Mouse (Mus musculus): ENCODE results near the gene Ntm. TPM values are rescaled to one million over a fixed set of nuclear protein-coding genes. Genes with fewer than 3 reads are reported as not detected.

Gene Ntm
- polyA plus RNA-seq, 1 experiment: 5.4 TPM

GRCm38 (mm10) chr9:29823716-29824115 is 139.2 kb downstream of the Ntm start:
- no peak overlapping the region for H3K27ac ChIP-seq (ENCODE audit: control insufficient read depth, insufficient read depth, low read depth, low read length)
- H3K4me1 ChIP-seq (ENCODE audit: control insufficient read depth, insufficient read depth, low read length): no peaks in the 10 kb centered on the region
- H3K27me3 ChIP-seq (ENCODE audit: control insufficient read depth, insufficient read depth, low read length): no peaks in the 10 kb centered on the region
- H3K36me3 ChIP-seq (ENCODE audit: control insufficient read depth, insufficient read depth, low read length): no peaks in the 10 kb centered on the region
- H3K4me3 ChIP-seq (ENCODE audit: control insufficient read depth, low read depth, low read length): no peak overlapping the region
- no peak for TF ChIP-seq POLR2A (IDR thresholded peaks at IDR 0.05; ENCODE audit: control insufficient read depth, low read depth, low read length)
- no peak for TF ChIP-seq CTCF (IDR thresholded peaks at IDR 0.05; ENCODE audit: control insufficient read depth, insufficient read depth, insufficient replicate concordance, low read depth, low read length)

GRCm38 (mm10) chr9:29812685-29813084 is 150.3 kb downstream of the Ntm start:
- H3K4me3 ChIP-seq (ENCODE audit: control insufficient read depth, low read depth, low read length): no peak overlapping the region
- H3K27me3 ChIP-seq (ENCODE audit: control insufficient read depth, insufficient read depth, low read length): no peaks in the 10 kb centered on the region
- H3K36me3 ChIP-seq (ENCODE audit: control insufficient read depth, insufficient read depth, low read length): no peaks in the 10 kb centered on the region
- H3K27ac ChIP-seq (ENCODE audit: control insufficient read depth, insufficient read depth, low read depth, low read length): no peak overlapping the region
- TF ChIP-seq POLR2A (IDR thresholded peaks at IDR 0.05; ENCODE audit: control insufficient read depth, low read depth, low read length): no peak
- TF ChIP-seq CTCF (IDR thresholded peaks at IDR 0.05; ENCODE audit: control insufficient read depth, insufficient read depth, insufficient replicate concordance, low read depth, low read length): no peak
- no peaks in the 10 kb centered on the region for H3K4me1 ChIP-seq (ENCODE audit: control insufficient read depth, insufficient read depth, low read length)

- Histone ChIP-seq H3K4me1 (ENCODE audit: control insufficient read depth, insufficient read depth, low read length) (no peaks in the 10 kb centered on the region), H3K4me3 (ENCODE audit: control insufficient read depth, low read depth, low read length) (no peak overlapping the region), H3K36me3 (ENCODE audit: control insufficient read depth, insufficient read depth, low read length) (no peaks in the 10 kb centered on the region), H3K27me3 (ENCODE audit: control insufficient read depth, insufficient read depth, low read length) (no peaks in the 10 kb centered on the region), H3K27ac (ENCODE audit: control insufficient read depth, insufficient read depth, low read depth, low read length) (no peak overlapping the region)
- TF ChIP-seq CTCF (IDR thresholded peaks at IDR 0.05; ENCODE audit: control insufficient read depth, insufficient read depth, insufficient replicate concordance, low read depth, low read length) (no peak), POLR2A (IDR thresholded peaks at IDR 0.05; ENCODE audit: control insufficient read depth, low read depth, low read length) (no peak)
Measured at GRCm38 (mm10) chr9:29806790-29807189, 156.2 kb downstream of the Ntm start.

DNA sequence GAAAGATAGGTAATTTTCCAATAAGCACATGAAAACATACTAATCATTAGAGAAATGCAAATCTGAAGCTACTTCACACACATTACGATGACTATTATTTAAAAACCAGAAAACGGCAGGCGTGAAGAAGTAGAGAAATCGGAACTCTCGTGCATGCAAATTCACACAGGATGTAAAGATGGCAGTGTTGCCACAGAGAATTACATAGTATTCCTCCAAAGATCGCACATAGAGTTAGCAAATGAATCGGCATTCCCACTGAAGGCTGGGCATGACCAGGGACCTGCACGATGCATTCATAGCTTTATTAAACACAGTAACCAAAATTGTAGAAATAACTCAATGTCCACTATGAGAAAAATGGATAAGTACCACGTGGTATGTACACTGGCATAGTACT is 158.5 kb downstream of the Ntm start:
- Histone ChIP-seq H3K4me3 (ENCODE audit: control insufficient read depth, low read depth, low read length) (no peak overlapping the region), H3K4me1 (ENCODE audit: control insufficient read depth, insufficient read depth, low read length) (no peaks in the 10 kb centered on the region), H3K36me3 (ENCODE audit: control insufficient read depth, insufficient read depth, low read length) (no peaks in the 10 kb centered on the region), H3K27me3 (ENCODE audit: control insufficient read depth, insufficient read depth, low read length) (no peaks in the 10 kb centered on the region), H3K27ac (ENCODE audit: control insufficient read depth, insufficient read depth, low read depth, low read length) (no peak overlapping the region)
- TF ChIP-seq CTCF (IDR thresholded peaks at IDR 0.05; ENCODE audit: control insufficient read depth, insufficient read depth, insufficient replicate concordance, low read depth, low read length) (no peak), POLR2A (IDR thresholded peaks at IDR 0.05; ENCODE audit: control insufficient read depth, low read depth, low read length) (no peak)

DNA sequence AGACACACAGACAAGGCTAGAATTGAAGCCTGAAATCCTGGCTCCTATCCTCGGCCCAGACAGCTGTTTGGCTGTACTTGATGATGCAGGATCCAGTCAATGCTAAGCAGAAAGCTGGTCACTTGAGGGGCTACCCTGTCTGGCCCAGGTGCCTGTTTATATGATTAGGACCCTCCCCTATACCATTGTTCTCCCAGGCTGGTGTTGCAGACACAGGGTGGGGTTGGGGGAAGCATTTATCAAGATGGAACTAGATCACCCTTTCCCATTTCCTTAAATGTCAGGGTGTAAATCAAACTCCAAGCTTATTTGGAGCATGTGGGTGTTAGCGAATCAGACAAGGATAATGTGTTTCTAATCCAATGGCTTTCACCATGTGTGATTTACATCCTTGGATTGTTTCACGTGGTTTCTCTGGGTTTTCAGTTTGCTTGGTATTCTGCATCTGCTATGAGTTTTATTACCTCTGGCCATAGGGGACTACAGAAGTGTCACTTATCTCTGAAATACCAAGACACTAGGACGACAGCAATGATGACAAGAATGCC is 159.1 kb downstream of the Ntm start:
- Histone ChIP-seq H3K4me1 (ENCODE audit: control insufficient read depth, insufficient read depth, low read length) (no peaks in the 10 kb centered on the region), H3K27ac (ENCODE audit: control insufficient read depth, insufficient read depth, low read depth, low read length) (no peak overlapping the region), H3K4me3 (ENCODE audit: control insufficient read depth, low read depth, low read length) (no peak overlapping the region), H3K36me3 (ENCODE audit: control insufficient read depth, insufficient read depth, low read length) (no peaks in the 10 kb centered on the region), H3K27me3 (ENCODE audit: control insufficient read depth, insufficient read depth, low read length) (no peaks in the 10 kb centered on the region)
- TF ChIP-seq POLR2A (IDR thresholded peaks at IDR 0.05; ENCODE audit: control insufficient read depth, low read depth, low read length): no peak
- TF ChIP-seq CTCF (IDR thresholded peaks at IDR 0.05; ENCODE audit: control insufficient read depth, insufficient read depth, insufficient replicate concordance, low read depth, low read length): no peak

DNA sequence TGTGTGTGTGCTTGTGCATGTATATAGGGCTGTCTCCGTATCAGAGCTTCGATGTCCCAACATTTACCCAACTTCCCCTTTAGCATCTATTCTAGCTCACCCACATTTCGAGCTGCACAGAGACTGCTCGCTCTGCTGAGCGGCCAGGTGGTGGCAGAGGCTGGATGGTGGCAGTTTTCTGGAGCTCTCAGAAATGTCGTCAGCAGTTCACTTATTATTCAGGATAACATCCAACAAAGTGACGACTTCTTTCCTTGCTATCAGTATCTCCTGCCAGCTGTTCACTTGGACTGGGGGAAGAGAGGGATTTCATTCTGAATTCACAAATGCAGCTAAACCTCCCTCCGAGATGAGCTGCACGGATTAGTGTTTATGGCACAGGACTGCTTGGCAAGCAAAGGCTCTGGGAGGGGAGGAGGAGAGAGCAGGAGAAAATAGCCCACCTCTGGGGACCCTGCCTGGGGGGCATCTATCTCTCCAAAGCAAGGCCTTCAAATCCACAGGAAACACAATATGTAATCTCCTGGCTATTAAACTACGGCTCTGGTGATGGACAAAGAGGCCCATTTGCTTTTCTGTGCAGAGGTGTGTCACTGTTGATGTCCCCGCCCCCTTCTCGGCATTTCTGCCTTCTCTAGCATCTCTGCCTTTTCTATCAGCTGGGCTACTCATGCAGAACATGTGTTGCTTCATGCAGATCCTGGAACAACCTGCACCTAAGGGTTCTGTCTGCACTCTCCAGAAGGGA is 159.8 kb downstream of the Ntm start:
- no peak overlapping the region for H3K4me3 ChIP-seq (ENCODE audit: control insufficient read depth, low read depth, low read length)
- no peaks in the 10 kb centered on the region for H3K4me1 ChIP-seq (ENCODE audit: control insufficient read depth, insufficient read depth, low read length)
- H3K27ac ChIP-seq (ENCODE audit: control insufficient read depth, insufficient read depth, low read depth, low read length): no peak overlapping the region

GRCm38 (mm10) chr9:29802071-29802705 is 160.8 kb downstream of the Ntm start:
- H3K27ac ChIP-seq (ENCODE audit: control insufficient read depth, insufficient read depth, low read depth, low read length): no peak overlapping the region
- H3K4me3 ChIP-seq (ENCODE audit: control insufficient read depth, low read depth, low read length): no peak overlapping the region
- TF ChIP-seq POLR2A (IDR thresholded peaks at IDR 0.05; ENCODE audit: control insufficient read depth, low read depth, low read length) (no peak), CTCF (IDR thresholded peaks at IDR 0.05; ENCODE audit: control insufficient read depth, insufficient read depth, insufficient replicate concordance, low read depth, low read length) (no peak)

More for the DNA sequence above, 159.8 kb downstream of the Ntm start:
- H3K27me3 ChIP-seq (ENCODE audit: control insufficient read depth, insufficient read depth, low read length): no peaks in the 10 kb centered on the region
- H3K36me3 ChIP-seq (ENCODE audit: control insufficient read depth, insufficient read depth, low read length): no peaks in the 10 kb centered on the region
- no peak for TF ChIP-seq POLR2A (IDR thresholded peaks at IDR 0.05; ENCODE audit: control insufficient read depth, low read depth, low read length)
- TF ChIP-seq CTCF (IDR thresholded peaks at IDR 0.05; ENCODE audit: control insufficient read depth, insufficient read depth, insufficient replicate concordance, low read depth, low read length): no peak

More at GRCm38 (mm10) chr9:29802071-29802705, 160.8 kb downstream of the Ntm start:
- H3K27me3 ChIP-seq (ENCODE audit: control insufficient read depth, insufficient read depth, low read length): no peaks in the 10 kb centered on the region
- H3K4me1 ChIP-seq (ENCODE audit: control insufficient read depth, insufficient read depth, low read length): no peaks in the 10 kb centered on the region
- H3K36me3 ChIP-seq (ENCODE audit: control insufficient read depth, insufficient read depth, low read length): no peaks in the 10 kb centered on the region
